ENCODE assay signal across 8 mouse cellular contexts in genomic region chr11:4451116-4451515, GRCm38 (mm10). TPM values are rescaled to one million over a fixed set of nuclear protein-coding genes. Genes with fewer than 3 reads are reported as not detected.
DNase-seq lines count a peak whose midpoint lies in the region; ATAC-seq and TF ChIP-seq lines count a peak whose summit lies in the region.

No protein-coding gene starts in this region.

- no peaks in the 10 kb centered on the region for H3K9me3 ChIP-seq in ES-E14 (ENCODE audit: control insufficient read depth, insufficient read depth, low read depth, low read length)
- no peaks in the 10 kb centered on the region for H3K9me3 ChIP-seq in midbrain, postnatal 0 days (ENCODE audit: low read length)

- H3K36me3 ChIP-seq in heart, adult 2 months (ENCODE audit: control insufficient read depth, insufficient read depth, low read length) = no peaks in the 10 kb centered on the region
- no peaks in the 10 kb centered on the region for H3K36me3 ChIP-seq in ES-E14 (ENCODE audit: control insufficient read depth, insufficient read depth, low read length, poor library complexity, severe bottlenecking)
- H3K36me3 ChIP-seq in midbrain, postnatal 0 days (ENCODE audit: insufficient read depth, low read length) = no peaks in the 10 kb centered on the region
- no peaks in the 10 kb centered on the region for H3K36me3 ChIP-seq in thymus, adult 2 months (ENCODE audit: control insufficient read depth, insufficient read depth, low read length)

- H3K4me2 ChIP-seq in midbrain, postnatal 0 days (ENCODE audit: low read depth, low read length, poor library complexity, severe bottlenecking) = no peak overlapping the region

- no peaks in the 10 kb centered on the region for H3K27me3 ChIP-seq in heart, adult 2 months (ENCODE audit: control insufficient read depth, insufficient read depth, low read length)
- no peaks in the 10 kb centered on the region for H3K27me3 ChIP-seq in midbrain, postnatal 0 days (ENCODE audit: insufficient read depth, low read length)
- H3K27me3 ChIP-seq in thymus, adult 2 months (ENCODE audit: control insufficient read depth, insufficient read depth, low read length) = no peaks in the 10 kb centered on the region

- no peak for ATAC-seq in midbrain, postnatal 0 days (ENCODE audit: low FRiP score)

- intact Hi-C loops in heart, adult 2 months (cut with DNase I) = no loop called here
- intact Hi-C loops in heart, postnatal 25 days (cut with DNase I) = no loop called here
- intact Hi-C loops in heart, postnatal 14 days (cut with DNase I) = no loop called here
- intact Hi-C loops in left cerebral cortex, postnatal 10 days (cut with DNase I) = no loop called here

- no peak for TF ChIP-seq POLR2A in heart, adult 2 months (IDR thresholded peaks at IDR 0.05; ENCODE audit: insufficient read depth, low read depth, low read length)
- no peak for TF ChIP-seq POLR2A in thymus, adult 2 months (IDR thresholded peaks at IDR 0.05; ENCODE audit: control insufficient read depth, extremely low read depth, insufficient read depth, low read length, poor library complexity)

- WGBS in heart, adult 2 months = 27% methylated on average over 9 of the region's 9 CpGs
- 20% methylated on average over 9 of the region's 9 CpGs for WGBS in midbrain, postnatal 0 days
- 37% methylated on average over 9 of the region's 9 CpGs for WGBS in thymus, adult 2 months

- no peak for TF ChIP-seq EP300 in heart, adult 2 months (IDR thresholded peaks at IDR 0.05; ENCODE audit: insufficient read depth, low read depth, low read length)

- no peak overlapping the region for H3K9ac ChIP-seq in heart, adult 2 months (ENCODE audit: low read depth, low read length)
- no peak overlapping the region for H3K9ac ChIP-seq in ES-E14 (ENCODE audit: insufficient read depth, low read depth, low read length, poor library complexity, severe bottlenecking)
- H3K9ac ChIP-seq in midbrain, postnatal 0 days (replicated peaks; ENCODE audit: low read length, poor library complexity, severe bottlenecking) = no peak overlapping the region

- peak; percentile 24 to 45 for DNase-seq in heart, adult 2 months
- DNase-seq in heart, postnatal 25 days (ENCODE audit: low spot score) = no peak
- peak; percentile 71 for DNase-seq in ES-E14 (ENCODE audit: low read depth, low spot score)
- DNase-seq in c-Kit-positive CD71-positive TER-119-negative erythroid progenitor cells, embryonic 14.5 days (ENCODE audit: low read depth) = peak; percentile 31
- peak; percentile 51 to 65 for DNase-seq in heart, postnatal 14 days
- peak; percentile 34 to 65 for DNase-seq in left cerebral cortex, postnatal 10 days (ENCODE audit: extremely low spot score in 1 of 2, low spot score in 2 of 2)
- DNase-seq in midbrain, postnatal 0 days (ENCODE audit: low spot score) = peak; percentile 58
- peak; percentile 69 for DNase-seq in thymus, adult 2 months

- no peak overlapping the region for H3K4me3 ChIP-seq in heart, adult 2 months
- no peak overlapping the region for H3K4me3 ChIP-seq in ES-E14 (ENCODE audit: insufficient read depth in 1 of 2, low read depth in 1 of 2, low read length in 2 of 2, poor library complexity in 1 of 2, severe bottlenecking in 1 of 2)
- no peak overlapping the region for H3K4me3 ChIP-seq in midbrain, postnatal 0 days (ENCODE audit: low read depth, low read length)
- no peak overlapping the region for H3K4me3 ChIP-seq in thymus, adult 2 months (ENCODE audit: control insufficient read depth, insufficient read depth, low read length)

- H3K4me1 ChIP-seq in heart, adult 2 months (ENCODE audit: control insufficient read depth, insufficient read depth, low read length) = no peaks in the 10 kb centered on the region
- H3K4me1 ChIP-seq in ES-E14 (ENCODE audit: control insufficient read depth in 2 of 2, insufficient read depth in 2 of 2, low read length in 2 of 2, poor library complexity in 1 of 2) = peaks cover 0 to 5% of the 10 kb centered on the region in 2 experiments; a peak in 1 of 4 replicates
- no peaks in the 10 kb centered on the region for H3K4me1 ChIP-seq in midbrain, postnatal 0 days (ENCODE audit: insufficient read depth, low read length)
- no peaks in the 10 kb centered on the region for H3K4me1 ChIP-seq in thymus, adult 2 months (replicated peaks; ENCODE audit: control insufficient read depth, insufficient read depth, low read length)

- peak; percentile 77 for TF ChIP-seq CTCF in heart, adult 2 months (IDR thresholded peaks at IDR 0.05)
- TF ChIP-seq CTCF in midbrain, postnatal 0 days (IDR thresholded peaks at IDR 0.05) = peak; percentile 75
- peak; percentile 77; the same call in 1 of the 2 replicates for TF ChIP-seq CTCF in thymus, adult 2 months (IDR thresholded peaks at IDR 0.05; ENCODE audit: borderline replicate concordance, control insufficient read depth, extremely low read depth, insufficient read depth, low read length, poor library complexity)

- H3K79me2 ChIP-seq in heart, adult 2 months (replicated peaks; ENCODE audit: control insufficient read depth, insufficient read depth, low read length) = no peaks in the 10 kb centered on the region

- in situ Hi-C loops in ES-E14 (cut with MboI; ENCODE audit: low sequenced_read_pairs in 2 of 2, unreplicated experiment in 2 of 2) = no loop called here

- no peak overlapping the region for H3K27ac ChIP-seq in heart, adult 2 months
- no peak overlapping the region for H3K27ac ChIP-seq in ES-E14 (ENCODE audit: insufficient read depth, low read depth, low read length, poor library complexity, severe bottlenecking)
- H3K27ac ChIP-seq in midbrain, postnatal 0 days (ENCODE audit: low read depth, low read length) = no peak overlapping the region
- H3K27ac ChIP-seq in thymus, adult 2 months (ENCODE audit: control insufficient read depth, insufficient read depth, low read length) = no peak overlapping the region

TF ChIP-seq in ES-E14, 5 proteins besides CTCF, POLR2A, EP300 and RAD21:
- TF ChIP-seq HCFC1 (IDR thresholded peaks at IDR 0.05; ENCODE audit: borderline replicate concordance, insufficient read depth, low read length) (no peak), ZC3H11A (IDR thresholded peaks at IDR 0.05; ENCODE audit: borderline replicate concordance, low read depth, low read length) (peak; percentile 40)

RNA-seq across cellular contexts. Expression of gene Hormad2, which starts 10.2 kb away (rescaled TPM):
- total RNA-seq in heart, adult 2 months (2021) = under 1 TPM in 1 of 2 experiments, not detected in 1; 0.18 TPM
- polyA plus RNA-seq in heart, adult 2 months (2012; rRNA removed) = not detected in 2 replicates
- not detected for total RNA-seq in heart, postnatal 25 days (2021)
- 11.6 and 12.3 TPM in 2 replicates for total RNA-seq in ES-E14 (2012; rRNA removed)
- total RNA-seq in heart, postnatal 14 days (2021) = not detected
- total RNA-seq in left cerebral cortex, postnatal 10 days (2021) = not detected
- total RNA-seq in midbrain, postnatal 0 days (2014; rRNA removed) = not detected in 2 replicates
- polyA plus RNA-seq in midbrain, postnatal 0 days (2015; fragmentation: Nextera tagmentation; extraction: Ambion mirVana) = 0.10 TPM in 1 of 2 replicates, not detected in the other
- 0.10 and 0.28 TPM in 2 replicates for polyA plus RNA-seq in thymus, adult 2 months (2012; rRNA removed)
